Mouse (Mus musculus) T-helper 17 cell (primary cell): ENCODE measurements around the gene Pdzrn4.

Source experiments
- in situ Hi-C, 2 experiments: fragments of 300-600 bp; cut with MboI, MseI; formaldehyde crosslinking; loops; 1 replicate in 1 of 2; 2 replicates in 1 of 2; pipeline ENCODE4 v1.15.1; 2025; ENCODE audit warnings: high pct_unique_total_duplicates in 2 of 2

The Pdzrn4 gene

DNA sequence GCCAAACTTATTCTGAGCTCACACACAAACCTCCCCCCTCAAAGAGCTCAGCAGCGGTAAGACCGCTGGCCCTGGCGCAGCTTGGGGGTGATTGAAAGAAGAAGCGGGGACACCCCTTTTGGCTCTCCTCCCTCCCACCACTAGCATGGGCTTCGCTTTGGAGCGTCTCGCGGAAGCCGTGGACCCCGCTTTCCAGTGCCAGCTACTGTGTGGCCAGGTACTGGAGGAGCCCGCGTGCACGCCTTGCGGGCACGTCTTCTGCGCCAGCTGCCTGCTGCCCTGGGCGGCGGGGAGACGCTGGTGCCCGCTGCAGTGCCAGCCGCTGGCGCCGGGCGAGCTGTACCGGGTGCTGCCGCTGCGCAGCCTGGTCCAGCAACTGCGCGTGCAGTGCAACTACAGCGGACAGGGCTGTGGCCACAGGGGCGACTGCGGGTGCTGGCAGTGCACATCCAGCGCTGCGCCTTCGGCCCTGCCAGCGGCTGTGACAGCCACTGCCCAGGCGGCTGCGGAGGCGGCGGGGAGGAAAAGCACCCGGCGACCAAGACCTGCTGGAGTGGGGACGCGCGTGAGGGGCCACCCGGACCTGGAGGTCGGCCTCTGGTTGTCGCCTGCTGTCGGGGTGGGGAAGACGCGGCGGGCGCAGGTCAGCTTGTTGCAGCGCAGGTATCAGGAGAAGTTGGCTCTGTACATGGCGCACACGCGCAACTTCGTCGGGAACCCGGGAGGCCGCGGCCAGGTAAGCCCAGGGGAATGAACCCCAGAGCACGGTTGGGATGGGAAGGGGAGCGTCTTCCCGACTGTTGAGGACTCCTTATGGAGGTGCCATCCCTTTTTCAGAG, at the start of gene Pdzrn4:
Pdzrn4 (plus strand) TSS at position 112 of the 839 bp plus-strand sequence.
- in situ Hi-C loops, result no loop called here

DNA sequence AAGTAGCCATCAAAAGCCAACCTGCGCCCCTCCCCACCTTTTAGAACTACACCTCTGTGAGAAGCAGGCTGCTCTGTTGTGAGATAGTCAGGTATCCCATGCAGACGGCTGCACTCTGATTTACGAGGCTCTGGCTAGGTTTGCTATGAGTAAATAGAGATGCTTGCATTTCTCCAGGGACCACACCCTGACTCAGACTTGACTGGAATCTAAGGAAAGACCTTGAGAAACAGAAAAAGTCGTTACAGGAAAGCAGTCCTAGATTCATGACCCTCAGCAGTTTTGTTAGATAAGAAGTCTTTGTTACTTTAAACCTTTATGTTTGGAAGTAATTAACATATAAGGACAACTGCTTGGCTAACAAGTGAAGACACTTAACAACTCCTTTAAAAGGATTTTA, 49.3 kb upstream of the Pdzrn4 start:
- in situ Hi-C loops, result loop anchor here in 1 of 2 experiments (10.0 kb wide), 1 partner anchor 337 kb away; no protein-coding TSS in a partner anchor

DNA sequence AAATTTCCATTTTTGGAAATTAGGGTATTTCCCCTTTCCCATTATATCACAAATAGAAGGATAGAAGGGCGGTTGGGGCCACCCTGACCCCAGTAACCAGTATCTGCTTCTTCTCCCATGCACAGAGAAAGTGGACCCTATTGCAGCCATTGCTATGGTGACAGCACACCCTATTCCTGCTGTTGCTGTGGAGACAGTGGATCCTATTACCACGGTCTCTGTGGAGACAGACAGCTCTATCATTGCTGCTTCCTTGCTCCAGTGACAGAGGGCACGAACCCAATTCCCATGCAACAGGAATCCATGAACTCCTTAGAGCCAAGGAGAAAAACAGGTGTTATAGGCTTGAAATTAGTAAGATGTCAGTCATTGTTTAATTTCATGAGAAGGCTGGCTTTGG, 48.8 kb upstream of the Pdzrn4 start:
- in situ Hi-C loops, result loop anchor here in 1 of 2 experiments (10.0 kb wide), 1 partner anchor 337 kb away; no protein-coding TSS in a partner anchor

DNA sequence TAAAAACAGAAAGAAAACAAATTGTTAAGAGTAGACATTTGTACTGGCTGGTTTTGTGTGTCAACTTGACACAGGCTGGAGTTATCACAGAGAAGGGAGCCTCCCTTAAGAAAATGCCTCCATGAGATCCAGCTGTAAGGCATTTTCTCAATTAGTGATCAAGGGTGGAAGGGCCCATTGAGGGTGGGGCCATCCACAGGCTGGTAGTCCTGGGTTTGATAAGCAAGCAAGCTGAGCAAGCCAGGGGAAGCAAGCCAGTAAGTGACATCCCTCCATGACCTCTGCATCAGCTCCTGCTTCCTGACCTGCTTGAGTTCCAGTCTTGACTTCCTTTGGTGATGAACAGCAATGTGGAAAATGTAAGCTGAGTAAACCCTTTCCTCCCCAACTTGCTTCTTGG, 48.2 kb upstream of the Pdzrn4 start:
- in situ Hi-C loops, result loop anchor here in 1 of 2 experiments (10.0 kb wide), 1 partner anchor 336 kb away; no protein-coding TSS in a partner anchor

DNA sequence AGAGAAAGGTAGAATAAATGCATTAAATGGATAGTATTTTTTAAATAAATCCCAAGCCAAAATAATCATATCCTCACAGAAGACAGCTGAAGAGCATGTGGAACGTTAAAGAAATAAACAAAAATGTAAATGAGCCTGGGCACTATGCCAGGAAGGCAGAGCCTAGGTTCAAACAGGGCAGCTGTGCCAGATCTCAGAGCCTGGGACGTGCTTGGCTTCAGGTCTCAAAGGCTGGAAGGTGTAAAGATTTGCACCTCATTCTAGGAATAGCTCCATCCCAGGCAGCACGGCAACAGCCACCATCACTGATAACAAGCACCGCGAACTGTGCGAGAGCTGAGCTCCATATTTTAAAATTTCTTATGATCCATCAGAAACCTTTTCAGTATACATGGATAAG, 32.5 kb upstream of the Pdzrn4 start:
- in situ Hi-C loops, result no loop called here

DNA sequence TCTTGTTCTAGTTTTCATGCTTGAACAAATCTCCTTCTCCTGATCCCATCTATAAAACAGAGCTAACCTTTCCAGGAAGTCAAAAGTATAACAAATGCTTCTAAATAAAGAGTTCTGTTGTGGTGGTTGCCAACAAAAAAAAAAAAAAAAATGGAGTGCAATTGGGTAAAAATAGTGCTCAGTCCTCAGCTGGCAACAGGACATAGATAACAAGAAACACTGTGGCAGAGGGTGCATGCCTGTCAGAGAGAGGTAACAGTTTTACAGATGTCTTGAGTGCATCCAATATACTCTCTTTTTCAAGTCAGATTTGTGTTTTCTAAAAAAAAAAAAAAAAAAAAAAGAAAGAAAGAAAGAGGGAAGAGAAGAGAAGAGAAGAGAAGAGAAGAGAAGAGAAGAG, 32.1 kb upstream of the Pdzrn4 start:
- in situ Hi-C loops, result no loop called here

DNA sequence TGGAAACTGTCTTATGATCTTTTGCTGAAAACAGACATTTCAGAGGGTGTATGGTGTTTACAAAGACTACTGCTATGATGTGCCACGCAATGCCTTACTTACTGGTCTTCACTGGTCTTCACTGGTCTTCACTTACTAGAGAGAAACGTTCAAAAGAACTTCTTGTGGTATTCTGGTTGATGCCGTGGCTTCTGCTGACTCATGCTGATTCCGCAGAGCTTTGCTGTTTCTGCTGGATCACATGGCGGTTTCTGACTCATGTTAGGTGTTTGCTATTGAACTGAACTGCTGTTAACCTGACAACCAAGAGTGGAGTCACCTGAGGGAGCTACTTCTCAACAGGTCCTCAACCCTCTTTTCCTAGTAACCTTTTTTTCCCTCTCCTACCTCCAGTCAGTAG, 1.9 kb upstream of the Pdzrn4 start:
- in situ Hi-C loops, result no loop called here

DNA sequence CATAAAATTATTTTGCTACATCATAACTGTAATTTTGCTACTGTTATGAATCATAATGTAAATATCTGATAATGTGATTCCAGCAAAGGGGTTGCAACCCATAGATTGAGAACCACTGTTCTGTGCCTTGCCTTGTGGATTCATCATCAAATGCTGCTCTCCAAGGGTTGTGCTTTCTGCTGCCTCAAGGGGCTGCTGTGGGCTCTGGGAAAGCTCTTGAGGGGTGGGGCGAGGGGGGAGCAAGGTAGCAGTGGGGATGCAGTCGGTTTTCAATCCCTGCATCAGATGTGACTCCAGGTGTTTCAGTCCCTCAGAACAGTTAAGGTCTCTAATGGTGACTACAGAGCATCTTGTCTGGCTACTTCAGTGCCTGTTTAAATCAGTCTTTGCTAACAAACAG, 2.1 kb downstream of the Pdzrn4 start:
- in situ Hi-C loops, result no loop called here

DNA sequence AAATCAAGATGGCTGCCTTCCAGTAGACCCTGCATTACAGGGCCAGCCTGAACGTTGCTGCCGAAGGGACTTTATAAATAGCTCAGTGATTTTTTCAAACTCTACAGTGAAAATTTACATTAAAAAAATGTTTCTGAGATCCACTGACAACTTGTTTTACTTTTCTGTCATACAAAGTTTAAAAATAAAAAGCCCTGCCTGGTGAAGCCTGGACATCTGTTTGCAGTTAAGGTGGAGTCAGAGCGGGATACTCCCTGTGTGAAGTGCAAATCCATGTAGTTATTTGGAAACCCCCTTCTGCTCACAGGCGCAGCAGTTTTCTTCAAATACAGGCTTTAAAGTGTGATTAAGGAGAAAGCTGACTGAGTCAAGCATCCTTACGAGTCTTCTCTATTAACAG, 2.6 kb downstream of the Pdzrn4 start:
- in situ Hi-C loops, result no loop called here

DNA sequence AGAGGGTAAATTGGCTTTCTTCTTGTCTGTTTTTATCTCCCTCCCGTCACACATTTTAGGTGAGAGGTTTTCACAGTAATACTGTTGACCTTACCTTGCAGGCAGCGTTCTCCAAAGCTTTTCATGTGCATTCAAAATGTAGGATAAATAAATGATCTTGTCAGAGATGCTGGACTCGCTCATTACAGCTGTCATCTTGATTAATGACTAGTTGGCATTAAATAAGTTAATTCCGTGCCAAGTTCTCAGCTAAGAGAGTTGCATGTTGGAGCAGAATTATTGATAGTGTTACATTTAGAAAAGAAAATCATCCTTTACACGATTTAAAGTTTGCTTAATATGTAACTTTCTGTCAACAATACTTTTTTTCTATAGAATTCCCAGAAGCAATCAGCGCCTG, 4.9 kb downstream of the Pdzrn4 start:
- in situ Hi-C loops, result loop anchor here in 1 of 2 experiments (10.0 kb wide), 2 partner anchors 567 to 1053 kb away; partner anchors contain the start of gene Smgc

DNA sequence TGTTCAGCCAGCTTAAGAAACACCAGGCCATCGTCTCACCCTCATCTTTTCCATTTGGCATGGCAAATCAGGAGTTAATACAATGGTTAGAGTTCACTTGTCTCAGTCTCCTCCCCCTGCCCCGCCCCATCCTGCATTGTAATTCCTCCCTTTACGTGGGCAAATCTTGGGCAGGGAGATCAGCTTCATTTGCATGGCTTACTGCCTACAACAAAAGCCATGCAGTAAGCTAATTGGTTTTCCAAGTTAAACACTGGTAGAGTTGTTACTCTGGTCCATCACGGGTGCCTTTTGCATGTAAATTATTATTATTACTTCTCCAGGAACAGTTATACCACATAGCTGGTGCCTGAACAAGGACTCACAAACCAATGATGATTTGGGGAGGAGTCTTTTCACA, 18.6 kb downstream of the Pdzrn4 start:
- in situ Hi-C loops, result no loop called here

DNA sequence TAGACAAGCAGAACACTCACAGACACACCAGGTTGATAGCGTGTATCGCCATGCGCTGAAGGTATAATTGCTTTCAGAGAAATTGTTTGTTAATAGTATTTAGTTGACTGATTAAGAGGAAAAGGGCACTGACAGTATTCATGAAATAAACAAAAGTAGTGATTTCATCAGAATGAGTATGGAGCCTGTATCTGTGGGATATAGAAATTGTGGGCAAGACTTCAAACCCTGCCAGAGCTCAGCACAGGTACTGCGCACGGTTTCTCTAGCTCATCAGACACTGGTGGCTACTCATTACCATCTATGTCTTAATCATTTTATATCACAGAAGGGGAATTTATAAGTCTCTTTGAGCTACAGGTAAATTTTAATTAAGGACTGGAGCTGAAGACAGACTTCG, 19.5 kb downstream of the Pdzrn4 start:
- in situ Hi-C loops, result no loop called here

DNA sequence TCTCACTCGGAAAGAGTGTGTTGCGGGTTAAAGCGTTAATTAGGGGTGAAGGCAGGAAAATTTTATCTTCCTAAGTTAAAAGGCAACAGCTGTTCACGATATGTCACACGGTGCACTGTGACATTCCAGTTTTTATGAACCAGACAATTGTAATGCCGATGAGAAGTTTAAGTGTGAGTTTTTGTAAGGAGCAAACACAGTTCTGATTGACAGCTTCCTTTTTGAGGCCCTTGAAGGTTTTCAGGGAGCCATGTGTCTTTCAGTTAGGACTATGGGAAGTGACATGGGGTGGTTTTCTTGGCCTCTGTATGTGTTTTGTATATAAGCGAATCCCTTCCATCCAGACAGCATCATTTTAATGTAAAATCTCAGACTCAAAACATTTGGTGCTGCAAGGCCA, 20.0 kb downstream of the Pdzrn4 start:
- in situ Hi-C loops, result no loop called here

DNA sequence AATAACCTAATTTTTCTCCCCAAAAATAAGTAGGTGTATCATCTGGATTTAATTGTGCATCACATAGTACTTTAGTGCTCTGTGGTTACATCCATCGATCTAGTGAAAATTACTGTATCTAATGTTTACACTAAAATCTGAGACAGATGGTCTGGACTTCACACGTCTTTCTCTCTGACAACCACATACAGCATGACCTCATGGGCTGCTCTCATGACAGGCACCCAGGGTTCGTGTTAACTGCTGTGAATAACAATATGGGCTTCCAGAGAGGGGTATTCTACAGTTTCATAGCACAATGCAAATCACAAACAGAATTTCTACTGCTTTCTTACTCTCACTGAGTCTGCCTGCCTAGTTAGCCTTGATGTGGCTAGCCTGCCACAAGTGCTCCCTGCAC, 20.4 kb downstream of the Pdzrn4 start:
- in situ Hi-C loops, result no loop called here

DNA sequence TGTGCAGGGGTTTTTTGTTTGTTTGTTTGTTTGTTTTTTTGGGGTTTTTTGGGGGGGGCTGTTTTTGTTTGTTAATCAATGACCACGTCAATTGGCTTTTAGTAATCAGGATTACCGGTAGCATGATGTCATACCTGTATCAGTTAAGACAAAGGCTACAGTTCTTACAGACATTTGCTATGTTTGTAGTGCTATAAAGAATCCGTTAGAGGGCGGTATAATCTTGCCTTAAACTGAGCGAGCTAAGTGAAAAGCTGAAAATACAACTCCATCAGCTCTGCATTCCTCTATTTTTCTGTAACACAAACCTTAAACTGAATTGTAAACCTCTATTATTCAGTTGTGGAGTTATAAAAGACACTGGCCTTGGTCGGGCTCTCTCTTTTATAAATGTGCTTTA, 37.9 kb downstream of the Pdzrn4 start:
- in situ Hi-C loops, result loop anchor here (10.0 to 25.0 kb wide), 2 partner anchors 778 to 780 kb away; no protein-coding TSS in a partner anchor

DNA sequence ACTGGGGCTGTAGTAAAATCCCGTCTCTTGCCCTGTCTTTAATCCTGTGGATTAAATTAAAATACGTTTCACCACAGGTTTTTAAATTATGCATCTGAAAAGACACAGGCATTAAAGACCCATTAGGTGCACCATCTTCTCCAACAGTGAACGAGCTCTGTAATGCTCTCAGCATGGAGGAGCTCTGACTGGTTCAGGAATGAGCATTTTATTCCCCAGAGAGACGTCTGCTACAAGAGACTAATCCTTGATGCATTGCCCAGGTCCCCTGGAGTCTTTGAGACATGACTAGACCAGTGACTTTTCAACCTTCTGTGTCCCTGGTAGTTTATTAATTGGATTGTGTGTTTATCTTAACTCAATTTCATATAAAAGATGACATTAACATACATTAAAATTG, 38.6 kb downstream of the Pdzrn4 start:
- in situ Hi-C loops, result loop anchor here (10.0 to 25.0 kb wide), 2 partner anchors 777 to 779 kb away; no protein-coding TSS in a partner anchor

DNA sequence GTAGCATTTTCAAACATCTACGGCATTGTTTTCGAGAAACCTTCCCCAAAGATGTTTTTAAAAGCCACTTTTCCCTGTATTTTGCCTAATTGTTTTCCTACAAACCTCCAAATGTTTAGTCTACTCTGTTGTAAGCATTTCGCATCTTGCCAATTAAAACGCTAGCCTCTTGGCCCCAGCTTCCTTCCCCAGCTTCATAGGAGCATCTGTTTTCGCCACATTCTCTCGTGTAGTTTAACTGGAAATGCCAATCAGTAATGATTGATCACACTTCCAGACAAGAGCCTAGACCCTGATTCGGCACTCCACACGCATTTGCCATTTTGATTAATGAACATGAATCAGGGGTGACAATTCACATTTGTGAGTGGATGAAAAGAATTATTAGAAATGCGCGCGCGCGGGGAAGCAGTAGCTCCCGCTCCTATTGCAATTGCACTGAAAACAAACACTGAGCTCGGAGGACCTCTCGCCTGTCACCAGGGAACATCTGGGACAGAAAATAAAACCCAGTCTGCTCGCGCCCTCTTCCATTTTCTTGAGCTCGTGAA, 45.0 kb downstream of the Pdzrn4 start:
- in situ Hi-C loops, result loop anchor here in 1 of 2 experiments (25.0 kb wide), 1 partner anchor 771 kb away; no protein-coding TSS in a partner anchor

DNA sequence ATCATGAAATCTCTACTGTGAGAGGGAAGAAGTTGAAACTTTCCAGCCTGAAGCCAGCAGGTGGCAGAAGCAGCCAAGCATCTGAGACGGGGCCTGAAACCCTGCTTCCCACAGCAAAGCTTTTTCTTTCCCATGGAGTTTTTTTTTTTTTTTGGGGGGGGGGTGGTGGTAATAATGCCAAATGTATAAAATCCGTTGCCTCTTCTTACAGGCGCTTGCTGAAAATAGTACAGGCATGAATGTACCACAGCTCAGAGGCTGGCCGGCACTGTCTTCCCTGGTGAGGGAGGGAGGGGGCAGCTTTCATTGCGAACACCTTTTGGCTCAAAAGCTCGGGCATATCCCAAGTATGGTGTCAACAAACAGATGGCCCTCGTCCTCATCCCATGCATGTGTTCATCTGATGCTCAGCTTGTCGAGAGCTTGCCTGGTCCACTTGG, 51.0 kb downstream of the Pdzrn4 start:
- in situ Hi-C loops, result loop anchor here in 1 of 2 experiments (25.0 kb wide), 1 partner anchor 765 kb away; no protein-coding TSS in a partner anchor

DNA sequence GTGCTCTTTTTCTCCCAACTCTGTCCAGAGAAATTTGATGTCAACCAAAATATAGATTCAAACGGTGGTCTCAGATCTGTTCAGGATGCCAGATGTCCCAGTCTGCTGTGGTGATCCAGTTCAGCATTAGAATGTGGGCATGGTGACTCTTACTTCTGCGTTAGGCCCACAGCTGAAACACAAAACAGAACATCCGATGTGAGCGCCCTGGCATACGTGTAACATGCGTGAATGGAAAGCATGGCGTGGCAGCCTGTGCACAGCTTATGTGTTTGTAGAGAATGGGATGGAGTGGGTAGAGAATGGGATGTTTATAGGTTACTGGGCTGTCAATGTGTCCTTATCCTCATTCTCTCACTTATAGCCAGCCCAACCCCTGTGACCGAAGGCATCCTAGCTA, 52.4 kb downstream of the Pdzrn4 start:
- in situ Hi-C loops, result loop anchor here in 1 of 2 experiments (25.0 kb wide), 1 partner anchor 763 kb away; no protein-coding TSS in a partner anchor

DNA sequence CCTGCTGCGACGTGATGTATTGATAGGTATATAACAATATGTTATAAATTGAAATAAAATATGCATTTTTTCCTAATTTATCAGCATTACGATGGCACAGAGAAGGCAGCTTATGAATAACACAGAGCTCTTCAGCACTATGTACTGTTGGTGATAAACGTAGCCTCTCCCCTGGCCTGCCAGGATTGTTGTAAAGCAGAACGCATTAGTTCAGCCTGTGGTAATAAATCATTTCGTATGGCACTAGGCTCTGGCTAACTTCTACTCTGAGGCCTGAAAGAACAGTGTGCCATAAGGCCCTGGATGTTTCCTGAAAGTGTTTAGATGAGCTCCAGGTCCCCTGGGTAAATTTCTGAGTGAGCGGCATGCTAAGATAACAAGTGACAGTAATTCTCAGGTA, 55.9 kb downstream of the Pdzrn4 start:
- in situ Hi-C loops, result no loop called here

DNA sequence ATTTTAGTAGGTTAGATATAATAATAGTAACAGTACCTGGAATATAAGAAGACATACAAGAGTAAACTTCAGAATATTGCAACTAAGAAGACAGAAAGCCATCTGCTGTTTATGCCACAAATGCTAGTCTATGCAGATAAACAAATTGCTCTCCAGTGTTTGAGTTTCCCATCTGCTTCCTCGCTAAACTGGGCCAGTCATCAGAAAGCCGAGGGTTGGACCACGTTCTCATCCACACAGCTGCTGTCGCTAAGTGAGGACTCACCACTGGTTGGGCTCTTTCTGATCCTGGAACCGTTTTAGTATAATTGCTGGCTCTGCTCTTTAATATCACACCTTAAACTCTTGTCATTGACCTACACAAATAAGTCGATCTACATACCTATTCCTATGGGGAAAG, 85.5 kb downstream of the Pdzrn4 start:
- in situ Hi-C loops, result no loop called here

DNA sequence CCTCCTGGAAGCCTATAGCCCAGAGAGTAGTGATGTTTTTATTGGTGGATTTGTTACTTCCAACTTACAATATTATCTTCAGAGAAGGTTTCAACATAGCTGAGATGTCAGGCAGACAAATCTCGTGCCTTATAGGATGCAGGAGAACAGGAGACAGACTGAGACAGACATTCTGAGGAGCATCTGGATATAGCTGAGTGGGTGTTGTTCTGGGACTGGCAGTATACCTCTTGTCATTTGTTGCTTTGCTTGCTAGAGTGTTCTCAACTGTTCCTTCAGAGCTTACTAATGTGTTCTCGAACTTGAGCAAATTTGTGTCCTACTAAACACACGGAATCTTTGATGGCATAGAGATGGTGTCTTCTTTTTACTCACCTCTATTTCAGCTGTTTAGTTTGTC, 94.7 kb downstream of the Pdzrn4 start:
- in situ Hi-C loops, result no loop called here
